Mouse (Mus musculus): ENCODE measurements around the gene Bmpr2.
"Not testable (repeated sequence)": the region's sequence is repeated elsewhere in the genome, so short reads cannot be mapped to it uniquely, and the experiment has no call there.

The Bmpr2 gene

GRCm38 (mm10) chr1:59763164-59763768, at the start of gene Bmpr2:
TSS of gene Bmpr2 (plus strand) at chr1:59763400.
- peak; percentile 76 for ATAC-seq (ENCODE audit: low TSS enrichment)

GRCm38 (mm10) chr1:59719900-59720299, 43.3 kb upstream of the Bmpr2 start:
- ATAC-seq (ENCODE audit: low TSS enrichment) = no peak; the same call in 1 of the 2 replicates

- no peak for ATAC-seq (ENCODE audit: low TSS enrichment)
These were observed 37.5 kb upstream of the Bmpr2 start for GRCm38 (mm10) chr1:59725661-59726060.

GRCm38 (mm10) chr1:59730106-59730505, 33.1 kb upstream of the Bmpr2 start:
- no peak for ATAC-seq (ENCODE audit: low TSS enrichment)

- no peak for ATAC-seq (ENCODE audit: low TSS enrichment)
These were observed 32.5 kb upstream of the Bmpr2 start for GRCm38 (mm10) chr1:59730737-59731136.

GRCm38 (mm10) chr1:59734076-59734475, 29.1 kb upstream of the Bmpr2 start:
- peak; percentile 77; the same call in 1 of the 2 replicates for ATAC-seq (ENCODE audit: low TSS enrichment)

- ATAC-seq (ENCODE audit: low TSS enrichment) = no peak
These were observed 24.3 kb upstream of the Bmpr2 start for GRCm38 (mm10) chr1:59738768-59739414.

GRCm38 (mm10) chr1:59739577-59740354, 23.4 kb upstream of the Bmpr2 start:
- no peak for ATAC-seq (ENCODE audit: low TSS enrichment)

- ATAC-seq (ENCODE audit: low TSS enrichment) = no peak
These were observed 14.2 kb upstream of the Bmpr2 start for GRCm38 (mm10) chr1:59749047-59749446.

- not testable (repeated sequence) for ATAC-seq (ENCODE audit: low TSS enrichment)
These were observed 13.5 kb upstream of the Bmpr2 start for GRCm38 (mm10) chr1:59749724-59750123.

- ATAC-seq (ENCODE audit: low TSS enrichment) = no peak
These were observed 7.9 kb upstream of the Bmpr2 start for GRCm38 (mm10) chr1:59755298-59755697.

GRCm38 (mm10) chr1:59758325-59758724, 4.9 kb upstream of the Bmpr2 start:
- ATAC-seq (ENCODE audit: low TSS enrichment) = no peak

GRCm38 (mm10) chr1:59762208-59762607, 992 bp upstream of the Bmpr2 start:
- peak; percentile 1 for ATAC-seq (ENCODE audit: low TSS enrichment)

GRCm38 (mm10) chr1:59762651-59763163, 493 bp upstream of the Bmpr2 start:
- ATAC-seq (ENCODE audit: low TSS enrichment) = peak; percentile 70

- peak; percentile 17 for ATAC-seq (ENCODE audit: low TSS enrichment)
These were observed 616 bp downstream of the Bmpr2 start for GRCm38 (mm10) chr1:59763781-59764251.

- peak; percentile 34; the same call in 1 of the 2 replicates for ATAC-seq (ENCODE audit: low TSS enrichment)
These were observed 1.3 kb downstream of the Bmpr2 start for GRCm38 (mm10) chr1:59764407-59764971.

- no peak for ATAC-seq (ENCODE audit: low TSS enrichment)
These were observed 2.1 kb downstream of the Bmpr2 start for GRCm38 (mm10) chr1:59765279-59765678.

GRCm38 (mm10) chr1:59766626-59767025, 3.4 kb downstream of the Bmpr2 start:
- no peak for ATAC-seq (ENCODE audit: low TSS enrichment)

GRCm38 (mm10) chr1:59771871-59772270, 8.7 kb downstream of the Bmpr2 start:
- no peak for ATAC-seq (ENCODE audit: low TSS enrichment)

- no peak for ATAC-seq (ENCODE audit: low TSS enrichment)
These were observed 17.9 kb downstream of the Bmpr2 start for GRCm38 (mm10) chr1:59781080-59781479.

- ATAC-seq (ENCODE audit: low TSS enrichment) = peak; percentile 86
These were observed 25.8 kb downstream of the Bmpr2 start for GRCm38 (mm10) chr1:59788975-59789374.

- no peak for ATAC-seq (ENCODE audit: low TSS enrichment)
These were observed 26.5 kb downstream of the Bmpr2 start for GRCm38 (mm10) chr1:59789741-59790140.

Data from frontal cortex, adult (tissue).